1 mouse cellular context compared by ENCODE assay signal in genomic region chr13:108159963-108160362, GRCm38 (mm10).
TF ChIP-seq lines count a peak whose summit lies in the region.

No protein-coding gene starts in this region.

TF ChIP-seq in MEL, 35 proteins besides CTCF, POLR2A, EP300 and RAD21 (continued from another document):
- TF ChIP-seq SIN3A (IDR thresholded peaks at IDR 0.05; ENCODE audit: low read length) (peak; percentile 38; the same call in 1 of the 2 replicates), NELFE (IDR thresholded peaks at IDR 0.05; ENCODE audit: low read depth, low read length) (no peak), MXI1 (IDR thresholded peaks at IDR 0.05; ENCODE audit: low read depth, low read length) (0 out of 2 replicates have a peak, but pooled peaks have one; percentile 40), MYB (IDR thresholded peaks at IDR 0.05; ENCODE audit: low read depth, low read length) (no peak), TBP (IDR thresholded peaks at IDR 0.05; ENCODE audit: low read depth, low read length) (no peak), ZC3H11A (IDR thresholded peaks at IDR 0.05; ENCODE audit: low read depth, low read length) (peak; percentile 64)
